Comparison of ENCODE assay signal across 29 mouse cellular contexts in the genomic region with DNA sequence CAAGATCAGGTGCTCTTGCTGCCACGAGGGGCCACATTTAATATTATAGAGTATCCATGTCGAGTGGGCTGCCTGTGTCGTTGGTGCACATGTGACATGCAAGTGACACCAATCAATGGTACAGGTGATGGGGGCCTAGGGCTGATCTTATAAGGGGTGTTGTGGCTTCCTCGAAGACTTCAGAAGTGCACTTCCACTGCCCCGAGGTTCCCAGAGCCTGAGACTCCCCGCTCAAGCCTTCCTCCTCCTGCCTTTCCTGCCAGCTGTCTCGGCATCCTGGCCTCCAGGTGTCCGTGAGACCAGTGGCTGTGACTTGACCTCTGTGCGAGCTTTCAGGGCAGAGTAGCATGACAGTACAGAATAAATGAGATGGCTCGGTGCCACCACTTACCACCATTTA.
DNase-seq lines count a peak whose midpoint lies in the region; ATAC-seq and TF ChIP-seq lines count a peak whose summit lies in the region.
"Had no signal": no experiment of that assay in that cellular context is flagged by ENCODE, and none has a peak within 500 bp of the region (broad histone marks: within the 10 kb centered on the region; RNA-seq: fewer than 3 reads in every experiment).

No protein-coding gene starts in this region.

- no peak overlapping the region for H3K27ac ChIP-seq in intestine, embryonic 14.5 days (ENCODE audit: low read depth)
- no peak overlapping the region for H3K27ac ChIP-seq in intestine, postnatal 0 days (ENCODE audit: low read depth, low read length)
- H3K27ac ChIP-seq in midbrain, embryonic 11.5 days (ENCODE audit: low read depth, low read length) = no peak overlapping the region
- no peak overlapping the region for H3K27ac ChIP-seq in midbrain, embryonic 13.5 days
- no peak overlapping the region for H3K27ac ChIP-seq in stomach, postnatal 0 days (replicated peaks)
- H3K27ac ChIP-seq: embryonic facial prominence, embryonic 10.5 days; embryonic facial prominence, embryonic 13.5 days; gastrocnemius, adult 2 months; heart, adult 2 months; heart, embryonic 10.5 days; heart, embryonic 13.5 days; hindbrain, embryonic 12.5 days; hindbrain, embryonic 15.5 days had no signal

- WGBS in intestine, embryonic 14.5 days = 68% methylated on average over 10 of the region's 10 CpGs
- WGBS in intestine, postnatal 0 days = 64% methylated on average over 10 of the region's 10 CpGs
- WGBS in midbrain, embryonic 11.5 days = 83% methylated on average over 10 of the region's 10 CpGs
- WGBS in midbrain, embryonic 13.5 days = 73% methylated on average over 10 of the region's 10 CpGs
- WGBS in stomach, postnatal 0 days = 65% methylated on average over 10 of the region's 10 CpGs

- no peak for TF ChIP-seq EP300 in stomach, postnatal 0 days (optimal IDR thresholded peaks at IDR 0.05)

- H3K9ac ChIP-seq in intestine, embryonic 14.5 days (ENCODE audit: low read length) = no peak overlapping the region
- no peak overlapping the region for H3K9ac ChIP-seq in intestine, postnatal 0 days (ENCODE audit: low read depth, low read length)
- H3K9ac ChIP-seq in midbrain, embryonic 11.5 days (ENCODE audit: low read length) = no peak overlapping the region
- H3K9ac ChIP-seq in midbrain, embryonic 13.5 days (replicated peaks) = no peak overlapping the region
- H3K9ac ChIP-seq in stomach, postnatal 0 days (ENCODE audit: low read length) = no peak overlapping the region
- H3K9ac ChIP-seq: embryonic facial prominence, embryonic 13.5 days; forebrain, postnatal 0 days; heart, embryonic 13.5 days; hindbrain, embryonic 12.5 days; hindbrain, embryonic 15.5 days had no signal

- peak; percentile 42 for DNase-seq in intestine, embryonic 14.5 days (ENCODE audit: low spot score)
- peak; percentile 73 for DNase-seq in midbrain, embryonic 11.5 days (ENCODE audit: low spot score, missing footprints)
- peak; percentile 2 for DNase-seq in urinary bladder, postnatal 14 days (ENCODE audit: low spot score)
- no peak for DNase-seq in urinary bladder, postnatal 25 days (ENCODE audit: low spot score)
- peak; percentile 7 for DNase-seq in stomach, postnatal 0 days (ENCODE audit: low spot score)
- DNase-seq in gastrocnemius, adult 8-10 months (ENCODE audit: low spot score in 2 of 2) = no peak
- DNase-seq: adrenal gland, adult 8-10 months; adrenal gland, postnatal 25 days; cerebellum, adult 11-12 months; cerebellum, adult 8-10 months; cerebellum, postnatal 10 days; cerebellum, postnatal 36 days; embryo, embryonic 11 days; forebrain, postnatal 0 days; gastrocnemius, adult 2 months; gastrocnemius, postnatal 25 days; heart, adult 2 months had no signal

- no peak overlapping the region for H3K4me2 ChIP-seq in intestine, embryonic 14.5 days (ENCODE audit: low read length)
- H3K4me2 ChIP-seq in intestine, postnatal 0 days (replicated peaks; ENCODE audit: low read depth) = no peak overlapping the region
- no peak overlapping the region for H3K4me2 ChIP-seq in midbrain, embryonic 11.5 days
- no peak overlapping the region for H3K4me2 ChIP-seq in midbrain, embryonic 13.5 days (replicated peaks)
- H3K4me2 ChIP-seq in stomach, postnatal 0 days (replicated peaks; ENCODE audit: low read depth) = no peak overlapping the region
- H3K4me2 ChIP-seq: embryonic facial prominence, embryonic 13.5 days; heart, embryonic 13.5 days; hindbrain, embryonic 12.5 days; hindbrain, embryonic 15.5 days had no signal

- peaks cover 9% of the 10 kb centered on the region for H3K4me1 ChIP-seq in intestine, embryonic 14.5 days (replicated peaks; ENCODE audit: control insufficient read depth, insufficient read depth, low read length)
- H3K4me1 ChIP-seq in intestine, postnatal 0 days (replicated peaks; ENCODE audit: control insufficient read depth, insufficient read depth, low read length) = no peaks in the 10 kb centered on the region
- H3K4me1 ChIP-seq in midbrain, embryonic 11.5 days (ENCODE audit: control insufficient read depth, insufficient read depth, low read length) = no peaks in the 10 kb centered on the region; the same call in 1 of the 2 replicates
- H3K4me1 ChIP-seq in midbrain, embryonic 13.5 days (replicated peaks) = peaks cover 17% of the 10 kb centered on the region
- H3K4me1 ChIP-seq in stomach, postnatal 0 days (replicated peaks; ENCODE audit: control insufficient read depth, insufficient read depth) = no peaks in the 10 kb centered on the region; the same call in 1 of the 2 replicates

- no peak for ATAC-seq in intestine, embryonic 14.5 days (replicated peaks; ENCODE audit: low FRiP score, low TSS enrichment, low read depth)
- ATAC-seq in intestine, postnatal 0 days = no peak
- no peak for ATAC-seq in midbrain, embryonic 11.5 days (ENCODE audit: low FRiP score)
- no peak for ATAC-seq in midbrain, embryonic 13.5 days
- ATAC-seq in stomach, postnatal 0 days (ENCODE audit: low FRiP score, low TSS enrichment) = no peak
- ATAC-seq: activated CD4-positive, CD25-positive, alpha-beta regulatory T cell, adult 4 months; CD4-positive, CD25-positive, alpha-beta regulatory T cell, adult 4 months; forebrain, embryonic 14.5 days; forebrain, postnatal 0 days had no signal

- H3K27me3 ChIP-seq in intestine, embryonic 14.5 days (replicated peaks; ENCODE audit: control insufficient read depth, insufficient read depth, low read length) = no peaks in the 10 kb centered on the region
- no peaks in the 10 kb centered on the region for H3K27me3 ChIP-seq in intestine, postnatal 0 days (replicated peaks; ENCODE audit: control insufficient read depth, insufficient read depth, low read length)
- no peaks in the 10 kb centered on the region for H3K27me3 ChIP-seq in midbrain, embryonic 11.5 days (ENCODE audit: control insufficient read depth, insufficient read depth, low read length)
- H3K27me3 ChIP-seq in midbrain, embryonic 13.5 days = no peaks in the 10 kb centered on the region
- no peaks in the 10 kb centered on the region for H3K27me3 ChIP-seq in stomach, postnatal 0 days (ENCODE audit: control insufficient read depth, insufficient read depth, low read length)
- H3K27me3 ChIP-seq: hindbrain, embryonic 12.5 days; hindbrain, embryonic 15.5 days had no signal

- H3K36me3 ChIP-seq in intestine, embryonic 14.5 days (ENCODE audit: control insufficient read depth, insufficient read depth, low read length) = no peaks in the 10 kb centered on the region
- H3K36me3 ChIP-seq in intestine, postnatal 0 days (ENCODE audit: control insufficient read depth, insufficient read depth) = no peaks in the 10 kb centered on the region
- no peaks in the 10 kb centered on the region for H3K36me3 ChIP-seq in midbrain, embryonic 11.5 days (ENCODE audit: control insufficient read depth, insufficient read depth, low read length)
- no peaks in the 10 kb centered on the region for H3K36me3 ChIP-seq in midbrain, embryonic 13.5 days
- no peaks in the 10 kb centered on the region for H3K36me3 ChIP-seq in stomach, postnatal 0 days (ENCODE audit: control insufficient read depth, insufficient read depth, low read length)
- H3K36me3 ChIP-seq: embryonic facial prominence, embryonic 10.5 days; embryonic facial prominence, embryonic 13.5 days; heart, embryonic 10.5 days; heart, embryonic 13.5 days; hindbrain, embryonic 12.5 days; hindbrain, embryonic 15.5 days had no signal

- no peaks in the 10 kb centered on the region for H3K9me3 ChIP-seq in intestine, embryonic 14.5 days (ENCODE audit: control insufficient read depth, low read length)
- H3K9me3 ChIP-seq in intestine, postnatal 0 days (ENCODE audit: control insufficient read depth) = no peaks in the 10 kb centered on the region
- H3K9me3 ChIP-seq in midbrain, embryonic 11.5 days (ENCODE audit: control insufficient read depth, low read length) = no peaks in the 10 kb centered on the region
- no peaks in the 10 kb centered on the region for H3K9me3 ChIP-seq in midbrain, embryonic 13.5 days
- no peaks in the 10 kb centered on the region for H3K9me3 ChIP-seq in stomach, postnatal 0 days (ENCODE audit: control insufficient read depth, low read length)
- H3K9me3 ChIP-seq: embryonic facial prominence, embryonic 10.5 days; embryonic facial prominence, embryonic 13.5 days; heart, embryonic 10.5 days; heart, embryonic 13.5 days; hindbrain, embryonic 12.5 days; hindbrain, embryonic 15.5 days had no signal

- TF ChIP-seq CTCF in intestine, postnatal 0 days (IDR thresholded peaks at IDR 0.05; ENCODE audit: low read depth) = no peak
- no peak for TF ChIP-seq CTCF in stomach, postnatal 0 days (IDR thresholded peaks at IDR 0.05; ENCODE audit: low read depth)

- H3K4me3 ChIP-seq in intestine, embryonic 14.5 days (ENCODE audit: low read depth, low read length) = no peak overlapping the region
- no peak overlapping the region for H3K4me3 ChIP-seq in intestine, postnatal 0 days (ENCODE audit: low read depth, low read length)
- H3K4me3 ChIP-seq in midbrain, embryonic 11.5 days (ENCODE audit: low read depth, low read length) = no peak overlapping the region
- H3K4me3 ChIP-seq in midbrain, embryonic 13.5 days (replicated peaks) = no peak overlapping the region
- H3K4me3 ChIP-seq in stomach, postnatal 0 days (ENCODE audit: low read depth, low read length) = no peak overlapping the region
- H3K4me3 ChIP-seq: embryonic facial prominence, embryonic 10.5 days; embryonic facial prominence, embryonic 13.5 days; erythroblast, embryonic 14.5 days; gastrocnemius, adult 2 months; heart, adult 2 months; heart, embryonic 10.5 days; heart, embryonic 13.5 days; hindbrain, embryonic 12.5 days; hindbrain, embryonic 15.5 days had no signal

Comparison
In these comparisons a context has a peak if more than half of its experiments do, and no peak if none do; other contexts are left out.
1. DNase-seq: peak in intestine, embryonic 14.5 days (single experiment), midbrain, embryonic 11.5 days (single experiment), urinary bladder, postnatal 14 days (single experiment) and stomach, postnatal 0 days (single experiment); none in urinary bladder, postnatal 25 days (single experiment) and gastrocnemius, adult 8-10 months (0 of 2).